ENCODE assay signal across 25 mouse cellular contexts in the genomic region with DNA sequence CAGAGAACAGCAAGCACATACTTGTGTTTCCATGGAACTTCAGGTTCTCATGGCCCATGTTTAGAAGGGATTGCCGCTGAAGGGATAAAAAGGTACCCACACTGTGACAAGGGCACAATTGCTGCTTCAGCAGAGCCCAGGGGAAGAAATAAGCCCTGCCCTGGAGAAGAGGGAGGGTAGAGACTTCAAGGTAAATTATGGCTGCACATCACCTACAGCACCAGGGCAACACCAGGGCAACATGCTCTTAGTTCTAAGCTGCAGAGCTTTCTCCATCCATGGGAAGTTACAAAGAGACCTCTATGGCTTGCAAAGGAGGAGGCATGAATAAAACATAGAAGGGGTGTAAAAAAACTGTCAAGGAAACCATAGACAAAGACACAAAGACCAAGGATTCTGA.
DNase-seq lines count a peak whose midpoint lies in the region; ATAC-seq lines count a peak whose summit lies in the region.
"Had no signal": no experiment of that assay in that cellular context is flagged by ENCODE, and none has a peak within 500 bp of the region (broad histone marks: within the 10 kb centered on the region; RNA-seq: fewer than 3 reads in every experiment).

No protein-coding gene starts in this region.

- H3K9ac ChIP-seq in neural tube, embryonic 11.5 days (ENCODE audit: low read length): no peak overlapping the region
- no peak overlapping the region for H3K9ac ChIP-seq in neural tube, embryonic 12.5 days
- H3K9ac ChIP-seq in neural tube, embryonic 14.5 days (replicated peaks; ENCODE audit: low read depth, low read length): no peak overlapping the region
- H3K9ac ChIP-seq: embryonic facial prominence, embryonic 13.5 days; embryonic facial prominence, embryonic 15.5 days; forebrain, embryonic 12.5 days had no signal

- DNase-seq in neural tube, embryonic 11.5 days (ENCODE audit: low spot score): no peak
- no peak for DNase-seq in neural tube, embryonic 10.5 days (ENCODE audit: extremely low spot score, low spot score)
- DNase-seq in testis, postnatal 10 days (ENCODE audit: low spot score): no peak
- no peak for DNase-seq in Muller cell, postnatal 12 days (ENCODE audit: inconsistent ontology term)
- DNase-seq in adrenal gland, adult 8-10 months: no peak
- DNase-seq: adrenal gland, postnatal 10 days; adrenal gland, postnatal 25 days; cerebellum, adult 11 months; cerebellum, adult 18-20 months; cerebellum, adult 8-10 months; cerebellum, adult 9-11 months; cerebellum, postnatal 14 days; cerebellum, postnatal 36 days; embryo, embryonic 11 days had no signal

- no peak overlapping the region for H3K4me2 ChIP-seq in neural tube, embryonic 11.5 days (ENCODE audit: low read depth)
- no peak overlapping the region for H3K4me2 ChIP-seq in neural tube, embryonic 12.5 days (replicated peaks)
- no peak overlapping the region for H3K4me2 ChIP-seq in neural tube, embryonic 14.5 days (ENCODE audit: low read depth, low read length)
- H3K4me2 ChIP-seq: embryonic facial prominence, embryonic 13.5 days; embryonic facial prominence, embryonic 15.5 days; forebrain, embryonic 12.5 days had no signal

- WGBS in neural tube, embryonic 11.5 days: 55% methylated on average over 1 of the region's 1 CpGs
- 47% methylated on average over 1 of the region's 1 CpGs for WGBS in neural tube, embryonic 12.5 days
- WGBS in neural tube, embryonic 14.5 days: 29% methylated on average over 1 of the region's 1 CpGs

- no peaks in the 10 kb centered on the region for H3K36me3 ChIP-seq in neural tube, embryonic 11.5 days (ENCODE audit: control insufficient read depth, insufficient read depth, low read length)
- H3K36me3 ChIP-seq in neural tube, embryonic 12.5 days: no peaks in the 10 kb centered on the region
- no peaks in the 10 kb centered on the region for H3K36me3 ChIP-seq in neural tube, embryonic 14.5 days (ENCODE audit: control insufficient read depth, insufficient read depth, low read length)
- H3K36me3 ChIP-seq: embryonic facial prominence, embryonic 13.5 days; embryonic facial prominence, embryonic 15.5 days; forebrain, embryonic 10.5 days; forebrain, embryonic 12.5 days had no signal

- ATAC-seq in neural tube, embryonic 11.5 days (ENCODE audit: insufficient read depth, low FRiP score, low TSS enrichment): peak; percentile 57; the same call in 1 of the 2 replicates
- ATAC-seq in neural tube, embryonic 12.5 days (ENCODE audit: low FRiP score, low read depth): peak; percentile 29; the same call in 1 of the 2 replicates
- peak; percentile 51; the same call in 1 of the 2 replicates for ATAC-seq in neural tube, embryonic 14.5 days (ENCODE audit: low read depth)
- ATAC-seq: activated CD4-positive, CD25-positive, alpha-beta regulatory T cell, adult 4 months; forebrain, embryonic 14.5 days; forebrain, embryonic 16.5 days; Patski had no signal

- no peak overlapping the region for H3K4me3 ChIP-seq in neural tube, embryonic 11.5 days (ENCODE audit: low read depth, low read length)
- H3K4me3 ChIP-seq in neural tube, embryonic 12.5 days: no peak overlapping the region
- no peak overlapping the region for H3K4me3 ChIP-seq in neural tube, embryonic 14.5 days (ENCODE audit: low read depth, low read length)
- H3K4me3 ChIP-seq: embryonic facial prominence, embryonic 13.5 days; embryonic facial prominence, embryonic 15.5 days; erythroblast, embryonic 14.5 days; forebrain, embryonic 10.5 days; forebrain, embryonic 12.5 days had no signal

- H3K27me3 ChIP-seq in neural tube, embryonic 11.5 days (ENCODE audit: control insufficient read depth, insufficient read depth, low read length): no peaks in the 10 kb centered on the region
- H3K27me3 ChIP-seq in neural tube, embryonic 12.5 days (replicated peaks): no peaks in the 10 kb centered on the region
- no peaks in the 10 kb centered on the region for H3K27me3 ChIP-seq in neural tube, embryonic 14.5 days (ENCODE audit: control insufficient read depth, insufficient read depth, low read length)
- H3K27me3 ChIP-seq: embryonic facial prominence, embryonic 13.5 days; embryonic facial prominence, embryonic 15.5 days; forebrain, embryonic 12.5 days had no signal

- H3K4me1 ChIP-seq in neural tube, embryonic 11.5 days (ENCODE audit: control insufficient read depth, insufficient read depth, low read length): no peaks in the 10 kb centered on the region
- H3K4me1 ChIP-seq in neural tube, embryonic 12.5 days: no peaks in the 10 kb centered on the region; the same call in 1 of the 2 replicates
- H3K4me1 ChIP-seq in neural tube, embryonic 14.5 days (ENCODE audit: control insufficient read depth, insufficient read depth, low read length): no peaks in the 10 kb centered on the region
- H3K4me1 ChIP-seq: embryonic facial prominence, embryonic 13.5 days; embryonic facial prominence, embryonic 15.5 days; forebrain, embryonic 10.5 days; forebrain, embryonic 12.5 days had no signal

- no peak overlapping the region for H3K27ac ChIP-seq in neural tube, embryonic 11.5 days (ENCODE audit: low read depth, low read length)
- no peak overlapping the region for H3K27ac ChIP-seq in neural tube, embryonic 12.5 days
- H3K27ac ChIP-seq in neural tube, embryonic 14.5 days (ENCODE audit: low read depth, low read length): no peak overlapping the region
- H3K27ac ChIP-seq: embryonic facial prominence, embryonic 13.5 days; embryonic facial prominence, embryonic 15.5 days; forebrain, embryonic 10.5 days; forebrain, embryonic 12.5 days had no signal

- H3K9me3 ChIP-seq in neural tube, embryonic 11.5 days (ENCODE audit: control insufficient read depth, low read length): no peaks in the 10 kb centered on the region
- no peaks in the 10 kb centered on the region for H3K9me3 ChIP-seq in neural tube, embryonic 12.5 days
- H3K9me3 ChIP-seq in neural tube, embryonic 14.5 days (ENCODE audit: control insufficient read depth, low read length): no peaks in the 10 kb centered on the region
- H3K9me3 ChIP-seq: embryonic facial prominence, embryonic 13.5 days; embryonic facial prominence, embryonic 15.5 days; forebrain, embryonic 10.5 days; forebrain, embryonic 12.5 days had no signal
